Mouse (Mus musculus) small intestine, adult 2 months (tissue): ENCODE results near the gene Abhd14a.

Experiments
- CTCF ChIP-seq: fragments of 200-500 bp; IDR thresholded peaks from 2 replicates; pipeline ENCODE4 v1.5.1; 2012; ENCODE audit warnings: low read depth, mild to moderate bottlenecking, control low read depth, inconsistent platforms, low read length, moderate library complexity, mixed read lengths; ENCODE audit not compliant: insufficient replicate concordance, insufficient read length; ENCODE audit errors: extremely low read depth
- POLR2A ChIP-seq: fragments of 200-500 bp; IDR thresholded peaks from 2 replicates; pipeline ENCODE4 v1.6.1; 2012; ENCODE audit warnings: low read depth, mild to moderate bottlenecking, control low read depth, inconsistent platforms, low read length, moderate library complexity

GRCm38 (mm10) chr9:106460401-106461025, 13.0 kb upstream of the Abhd14a start:
- TF ChIP-seq CTCF (no peak), POLR2A (no peak)
